Mouse (Mus musculus) kidney, adult 2 months (tissue): Measurements from ENCODE around the gene Lekr1.

Experiments used
- CTCF ChIP-seq: fragments of 200-500 bp; conservative IDR thresholded peaks from 2 replicates; pipeline ENCODE4 v1.5.1; 2011; ENCODE audit warnings: low read depth, mild to moderate bottlenecking, control low read depth, low read length, moderate library complexity, mixed read lengths; ENCODE audit not compliant: insufficient read depth, insufficient read length
- POLR2A ChIP-seq: fragments of 200-500 bp; IDR thresholded peaks from one replicate; pipeline ENCODE4 v1.6.1; 2011; ENCODE audit warnings: low read depth, low read length, control low read depth

DNA sequence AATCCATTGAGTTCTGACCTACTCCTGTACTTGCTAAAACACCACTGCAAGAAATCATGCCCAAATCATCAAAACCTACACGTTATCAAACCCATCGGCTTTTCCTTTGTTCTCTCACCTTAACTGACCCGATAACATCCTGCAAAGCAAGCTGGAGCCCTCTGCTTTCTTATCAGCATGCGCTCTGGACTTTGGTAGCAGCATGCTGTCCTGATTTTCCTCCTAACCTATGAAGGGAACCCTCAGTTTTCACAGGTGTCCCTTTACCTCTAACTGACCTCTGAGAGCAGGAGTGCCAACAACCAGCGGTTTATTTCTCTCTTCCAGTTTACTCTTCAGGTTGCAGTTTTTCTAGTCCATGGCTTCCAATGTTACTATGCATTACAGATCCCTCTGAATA, 48.5 kb upstream of the Lekr1 start:
- TF ChIP-seq POLR2A: no peak
- TF ChIP-seq CTCF: no peak
